ENCODE assay signal across 17 mouse cellular contexts in genomic region chr3:153845500-153845899, GRCm38 (mm10). TPM values are rescaled to one million over a fixed set of nuclear protein-coding genes. Genes with fewer than 3 reads are reported as not detected.
"Had no signal": no experiment of that assay in that cellular context is flagged by ENCODE, and none has a peak within 500 bp of the region (broad histone marks: within the 10 kb centered on the region; RNA-seq: fewer than 3 reads in every experiment).

No protein-coding gene starts in this region.

- H3K27me3 ChIP-seq: lung, embryonic 15.5 days; midbrain, embryonic 13.5 days; midbrain, embryonic 15.5 days; neural tube, embryonic 12.5 days; stomach, embryonic 15.5 days had no signal

- H3K27ac ChIP-seq: lung, embryonic 15.5 days; macrophage; midbrain, embryonic 13.5 days; midbrain, embryonic 15.5 days; neural tube, embryonic 12.5 days; stomach, embryonic 15.5 days; stomach, postnatal 0 days had no signal

- H3K4me2 ChIP-seq: lung, embryonic 15.5 days; midbrain, embryonic 11.5 days; midbrain, embryonic 13.5 days; midbrain, embryonic 15.5 days; neural tube, embryonic 12.5 days; stomach, embryonic 15.5 days had no signal

- H3K4me1 ChIP-seq: midbrain, embryonic 13.5 days; midbrain, embryonic 15.5 days; stomach, embryonic 15.5 days had no signal

- ATAC-seq: midbrain, embryonic 13.5 days; midbrain, embryonic 15.5 days had no signal

- H3K9ac ChIP-seq: lung, embryonic 15.5 days; midbrain, embryonic 13.5 days; midbrain, embryonic 15.5 days; neural tube, embryonic 12.5 days; stomach, embryonic 15.5 days had no signal

- DNase-seq: lung, adult 2 months; lung, postnatal 14 days; lung, postnatal 36 days; right cerebral cortex, postnatal 14 days; thymus, adult 2 months; thymus, postnatal 25 days; thymus, postnatal 4 days had no signal

- H3K36me3 ChIP-seq: lung, embryonic 15.5 days; midbrain, embryonic 13.5 days; midbrain, embryonic 15.5 days; neural tube, embryonic 12.5 days; stomach, embryonic 15.5 days had no signal

- H3K4me3 ChIP-seq: lung, embryonic 15.5 days; megakaryocyte, embryonic 14.5 days; midbrain, embryonic 13.5 days; midbrain, embryonic 15.5 days; neural tube, embryonic 12.5 days; stomach, embryonic 15.5 days had no signal

- H3K9me3 ChIP-seq: lung, embryonic 15.5 days; megakaryocyte, embryonic 14.5 days; midbrain, embryonic 13.5 days; midbrain, embryonic 15.5 days; neural tube, embryonic 12.5 days; stomach, embryonic 15.5 days had no signal

RNA-seq across cellular contexts. Expression of gene Asb17, which starts 1.5 kb away (rescaled TPM):
- polyA plus RNA-seq: lung, adult 2 months; lung, postnatal 0 days; macrophage; midbrain, embryonic 13.5 days; thymus, adult 2 months had no signal
